Mouse (Mus musculus) MEL-GATA-1-ER (cell line): ENCODE results near the gene Vmn1r114.
"Not testable (repeated sequence)": the region's sequence is repeated elsewhere in the genome, so short reads cannot be mapped to it uniquely, and the experiment has no call there.

ENCODE experiments used
- DNase-seq: peaks from one replicate; pipeline ENCODE4 v3.0.0-alpha.2; 2012; ENCODE audit warnings: low read depth; ENCODE audit errors: extremely low read depth

Gene Vmn1r114

GRCm38 (mm10) chr7:20812086-20812485 lies at the start of gene Vmn1r114:
TSS of gene Vmn1r114 (minus strand) at chr7:20812186.
- DNase-seq = not testable (repeated sequence)

- not testable (repeated sequence) for DNase-seq
Measured at GRCm38 (mm10) chr7:20844885-20845284, 32.9 kb upstream of the Vmn1r114 start, which contains the start of gene Vmn1r115. TSS of gene Vmn1r115 (minus strand) at chr7:20844985.

GRCm38 (mm10) chr7:20786985-20787384 lies 25.0 kb downstream of the Vmn1r114 start, which contains the start of gene Vmn1r113:
TSS of gene Vmn1r113 (plus strand) at chr7:20787285.
- not testable (repeated sequence) for DNase-seq

- DNase-seq = not testable (repeated sequence)
Measured at GRCm38 (mm10) chr7:20770885-20771284, 41.1 kb downstream of the Vmn1r114 start, which contains the start of gene Vmn1r112. TSS of gene Vmn1r112 (plus strand) at chr7:20771185.
